Mouse (Mus musculus) heart, adult 2 months (tissue): ENCODE results near the gene Trp53tg5. TPM values are rescaled to one million over a fixed set of nuclear protein-coding genes. Genes with fewer than 3 reads are reported as not detected.

Experiments
- DNase-seq, 2 experiments: peaks; one replicate each; pipeline ENCODE4 v3.0.0; 2021
- H3K27ac ChIP-seq: fragments of 200-600 bp; 2 replicates; pipeline ENCODE4 v1.8.1; 2022
- H3K27me3 ChIP-seq: fragments of 200-500 bp; 2 replicates; pipeline ENCODE4 v1.6.1; 2012; ENCODE audit warnings: mild to moderate bottlenecking, low read length, inconsistent platforms, mixed read lengths; ENCODE audit not compliant: control insufficient read depth, insufficient read depth
- H3K36me3 ChIP-seq: fragments of 200-500 bp; 2 replicates; pipeline ENCODE4 v1.6.1; 2012; ENCODE audit warnings: low read length, inconsistent platforms; ENCODE audit not compliant: control insufficient read depth, insufficient read depth
- H3K4me1 ChIP-seq: fragments of 200-500 bp; 2 replicates; pipeline ENCODE4 v1.6.1; 2011; ENCODE audit warnings: low read length; ENCODE audit not compliant: control insufficient read depth, insufficient read depth
- H3K4me3 ChIP-seq: fragments of 200-600 bp; 2 replicates; pipeline ENCODE4 v1.8.1; 2022
- H3K79me2 ChIP-seq: fragments of 200-500 bp; replicated peaks from 2 replicates; pipeline ENCODE4 v1.6.1; 2012; ENCODE audit warnings: mild to moderate bottlenecking, inconsistent platforms, low read length, moderate library complexity, mixed read lengths; ENCODE audit not compliant: control insufficient read depth, insufficient read depth
- H3K9ac ChIP-seq: fragments of 200-500 bp; 2 replicates; pipeline ENCODE4 v1.6.1; 2012; ENCODE audit warnings: low read depth, mild to moderate bottlenecking, control low read depth, inconsistent platforms, low read length, mixed read lengths
- CTCF ChIP-seq: fragments of 200-600 bp; IDR thresholded peaks from 2 replicates; pipeline ENCODE4 v1.8.1; 2022; ENCODE audit warnings: antibody characterized with exemption, mild to moderate bottlenecking, moderate library complexity
- EP300 ChIP-seq: fragments of 200-500 bp; IDR thresholded peaks from 2 replicates; pipeline ENCODE4 v1.6.1; 2011; ENCODE audit warnings: low read depth, low read length, control low read depth; ENCODE audit not compliant: insufficient read depth
- POLR2A ChIP-seq: fragments of 200-500 bp; IDR thresholded peaks from 2 replicates; pipeline ENCODE4 v1.6.1; 2011; ENCODE audit warnings: mild to moderate bottlenecking, low read depth, low read length, control low read depth; ENCODE audit not compliant: insufficient read depth
- WGBS: fragments of 180-500 bp; shearing (Covaris S2); methylation state at CpG from one replicate; pipeline ENCODE4 v1.1.7; 2018; 5-methylcytosine and 5-hydroxymethylcytosine counted together
- intact Hi-C: fragments of 180-260 bp; cut with DNase I; formaldehyde crosslinking; loops from one replicate; pipeline ENCODE4 v1.15.1; 2025
- polyA plus RNA-seq: library from polyadenylated mRNA; depleted of rRNA; stranded (reverse); fragments of >200 nt; gene quantifications from 2 replicates; pipeline ENCODE4 v1.2.3, GENCODE M21; 2012
- total RNA-seq, 2 experiments: library from RNA; stranded (reverse); gene quantifications; 2 replicates each; pipeline ENCODE4 v1.2.3; 2021

Trp53tg5 gene
- total and polyA plus RNA-seq, 3 experiments: not detected

DNA sequence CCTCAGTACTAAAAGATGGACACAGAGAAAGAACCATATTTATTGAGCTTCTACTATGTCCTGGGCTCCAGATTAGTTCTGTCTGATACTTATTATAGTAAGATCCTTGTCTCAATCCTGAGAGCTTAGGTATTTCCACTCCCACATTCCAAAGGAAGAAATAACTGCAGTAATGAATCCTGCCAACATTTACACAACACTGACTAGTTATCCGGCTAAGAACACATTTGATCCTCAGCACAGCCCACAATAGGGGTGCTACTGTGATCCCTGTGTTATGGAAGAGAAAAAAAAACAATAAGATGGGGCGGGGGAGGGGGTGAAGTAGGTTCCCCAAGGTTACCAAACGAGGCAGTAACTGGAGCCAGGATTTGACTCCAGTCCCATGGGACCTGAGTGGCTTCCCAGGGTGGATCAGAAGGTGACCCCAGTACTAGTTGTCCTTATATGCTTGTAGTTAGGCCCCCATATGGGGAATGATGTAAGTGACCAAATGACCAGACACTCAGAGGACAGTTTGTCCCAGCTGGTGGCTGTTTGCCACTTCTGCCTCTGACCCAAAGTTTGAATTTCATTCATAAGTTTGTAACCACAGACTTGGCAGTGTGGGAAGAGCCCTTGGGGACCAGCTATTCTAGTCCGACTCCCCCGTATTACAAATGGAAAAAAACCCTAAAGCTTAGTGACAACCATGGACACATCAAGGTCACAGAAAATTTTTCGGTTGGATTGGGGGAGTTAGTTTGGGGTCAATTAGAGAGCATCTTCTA lies 17.9 kb downstream of the Trp53tg5 start:
- Histone ChIP-seq H3K79me2 (no peaks in the 10 kb centered on the region), H3K27me3 (no peaks in the 10 kb centered on the region), H3K4me1 (peaks cover 16% of the 10 kb centered on the region), H3K27ac (peak overlapping the region; percentile 53), H3K36me3 (no peaks in the 10 kb centered on the region), H3K4me3 (no peak overlapping the region), H3K9ac (no peak overlapping the region)
- peak; percentile 61 to 68 for DNase-seq
- intact Hi-C loops: loop anchor here (2.0 kb wide), 1 partner anchor 39 kb away; no protein-coding TSS in a partner anchor
- 47% methylated on average over 6 of the region's 6 CpGs for WGBS
- TF ChIP-seq CTCF (no peak), EP300 (0 out of 2 replicates have a peak, but pooled peaks have one; percentile 14)

- Histone ChIP-seq H3K27ac (peak overlapping the region; percentile 53), H3K4me1 (peaks cover 16% of the 10 kb centered on the region)
- WGBS: 10% methylated on average over 10 of the region's 10 CpGs
These were observed 18.7 kb downstream of the Trp53tg5 start for GRCm38 (mm10) chr2:164454846-164455245.

GRCm38 (mm10) chr2:164453887-164454500 lies 19.5 kb downstream of the Trp53tg5 start:
- Histone ChIP-seq H3K27me3 (no peaks in the 10 kb centered on the region), H3K79me2 (no peaks in the 10 kb centered on the region), H3K4me1 (peaks cover 16% of the 10 kb centered on the region), H3K36me3 (no peaks in the 10 kb centered on the region), H3K9ac (no peak overlapping the region), H3K27ac (no peak overlapping the region), H3K4me3 (no peak overlapping the region)
- TF ChIP-seq POLR2A (no peak), EP300 (no peak), CTCF (no peak)
- 80% methylated on average over 7 of the region's 7 CpGs for WGBS
- peak in 1 of 2 experiments; percentile 2 for DNase-seq
- intact Hi-C loops: no loop called here

More at GRCm38 (mm10) chr2:164454846-164455245, 18.7 kb downstream of the Trp53tg5 start:
- Histone ChIP-seq H3K36me3 (no peaks in the 10 kb centered on the region), H3K79me2 (no peaks in the 10 kb centered on the region), H3K27me3 (no peaks in the 10 kb centered on the region), H3K4me3 (no peak overlapping the region), H3K9ac (no peak overlapping the region)
- intact Hi-C loops: no loop called here
- DNase-seq: peak; percentile 77 to 88
- no peak for TF ChIP-seq CTCF
- TF ChIP-seq POLR2A: no peak
- peak; percentile 90 for TF ChIP-seq EP300

DNA sequence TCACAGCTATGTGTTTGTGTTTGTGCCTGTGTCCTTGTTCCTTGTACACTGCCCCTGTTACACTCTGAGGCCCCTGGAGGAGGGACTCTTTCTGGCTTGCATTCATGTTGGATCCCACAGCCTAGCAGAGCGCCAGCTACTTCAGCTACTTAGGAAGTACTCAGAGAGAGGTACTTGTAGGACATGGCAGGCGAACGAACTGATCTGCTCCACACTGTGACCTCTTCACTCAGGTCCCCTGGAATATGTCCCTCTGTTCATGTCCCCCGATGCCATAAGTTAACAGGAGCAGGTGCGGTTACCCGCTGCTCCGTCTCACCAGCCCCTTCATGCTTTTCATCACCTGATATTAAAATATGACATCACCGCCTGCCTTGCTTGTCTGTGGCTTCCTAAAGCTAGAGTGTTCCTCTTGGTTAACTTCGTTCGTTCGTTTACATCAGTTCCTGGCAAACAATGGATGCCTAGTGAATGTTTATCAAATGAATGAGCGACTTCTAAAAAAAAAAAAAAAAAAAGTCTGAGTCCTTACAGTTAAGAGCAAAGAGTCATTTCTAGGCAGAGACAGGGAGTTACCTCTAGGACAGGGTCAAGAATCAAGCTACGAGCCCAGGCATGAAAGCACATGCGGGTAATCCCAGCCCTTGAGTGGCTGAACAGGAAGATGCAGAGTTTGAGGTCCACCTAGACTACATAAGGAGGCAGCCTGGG lies 20.3 kb downstream of the Trp53tg5 start:
- 40% methylated on average over 14 of the region's 14 CpGs for WGBS
- Histone ChIP-seq H3K27me3 (no peaks in the 10 kb centered on the region), H3K36me3 (no peaks in the 10 kb centered on the region), H3K27ac (no peak overlapping the region; the same call in 1 of the 2 replicates), H3K4me3 (no peak overlapping the region), H3K4me1 (peaks cover 16% of the 10 kb centered on the region), H3K79me2 (no peaks in the 10 kb centered on the region), H3K9ac (no peak overlapping the region)
- peak in 1 of 2 experiments; percentile 62 for DNase-seq
- intact Hi-C loops: no loop called here
- TF ChIP-seq EP300: peak; percentile 55; the same call in 1 of the 2 replicates
- no peak for TF ChIP-seq CTCF
- 0 out of 2 replicates have a peak, but pooled peaks have one; percentile 11 for TF ChIP-seq POLR2A

- Histone ChIP-seq H3K36me3 (no peaks in the 10 kb centered on the region), H3K9ac (no peak overlapping the region), H3K4me1 (peaks cover 16% of the 10 kb centered on the region), H3K27me3 (no peaks in the 10 kb centered on the region), H3K27ac (no peak overlapping the region), H3K4me3 (no peak overlapping the region), H3K79me2 (no peaks in the 10 kb centered on the region)
- peak; percentile 95 for TF ChIP-seq EP300
- no peak for TF ChIP-seq CTCF
- intact Hi-C loops: no loop called here
- 27% methylated on average over 13 of the region's 13 CpGs for WGBS
- peak; percentile 75 to 77 for DNase-seq
These were observed 21.4 kb downstream of the Trp53tg5 start for GRCm38 (mm10) chr2:164452000-164452676.
